Mouse (Mus musculus) midbrain, embryonic 11.5 days (tissue): ENCODE data around the gene Zbed6. TPM values are rescaled to one million over a fixed set of nuclear protein-coding genes. Genes with fewer than 3 reads are reported as not detected.

Experiments used
- ATAC-seq: fragments of 200-750 bp; cut with Nextera tagmentation; 2 replicates; pipeline ENCODE4 v1.8.0; 2017; ENCODE audit warnings: moderate TSS enrichment, moderate library complexity; ENCODE audit not compliant: low FRiP score
- DNase-seq: peaks from one replicate; pipeline ENCODE4 v3.0.0; 2015; ENCODE audit warnings: low spot score; ENCODE audit errors: missing footprints
- H3K27ac ChIP-seq: fragments of 300-500 bp; sonication (generic); 2 replicates; pipeline ENCODE4 v1.5.1; 2014; ENCODE audit warnings: low read depth, low read length
- H3K27me3 ChIP-seq: fragments of 300-500 bp; sonication (generic); 2 replicates; pipeline ENCODE4 v1.6.1; 2014; ENCODE audit warnings: mild to moderate bottlenecking, low read length, moderate library complexity, mixed read lengths; ENCODE audit not compliant: control insufficient read depth, insufficient read depth
- H3K36me3 ChIP-seq: fragments of 300-500 bp; sonication (generic); 2 replicates; pipeline ENCODE4 v1.6.1; 2014; ENCODE audit warnings: mild to moderate bottlenecking, low read length, moderate library complexity, mixed read lengths; ENCODE audit not compliant: control insufficient read depth, insufficient read depth
- H3K4me1 ChIP-seq: fragments of 300-500 bp; sonication (generic); 2 replicates; pipeline ENCODE4 v1.6.1; 2014; ENCODE audit warnings: low read length; ENCODE audit not compliant: control insufficient read depth, insufficient read depth
- H3K4me2 ChIP-seq: fragments of 300-500 bp; sonication (generic); 2 replicates; pipeline ENCODE4 v1.6.1; 2014; ENCODE audit warnings: mild to moderate bottlenecking, moderate library complexity
- H3K4me3 ChIP-seq: fragments of 300-500 bp; sonication (generic); 2 replicates; pipeline ENCODE4 v1.5.1; 2014; ENCODE audit warnings: low read depth, low read length
- H3K9ac ChIP-seq: fragments of 300-500 bp; sonication (generic); 2 replicates; pipeline ENCODE4 v1.6.1; 2014; ENCODE audit warnings: low read length
- H3K9me3 ChIP-seq: fragments of 300-500 bp; sonication (generic); 2 replicates; pipeline ENCODE4 v1.6.1; 2016; ENCODE audit warnings: low read length; ENCODE audit not compliant: control insufficient read depth
- WGBS: fragments of 180-500 bp; shearing (Covaris S2); extraction: QIAGEN DNeasy Blood & Tissue Kit; methylation state at CpG from one replicate; pipeline ENCODE4 v1.1.7; 2014; 5-methylcytosine and 5-hydroxymethylcytosine counted together
- polyA plus RNA-seq: library from polyadenylated mRNA; unstranded; fragments of >200 nt; fragmentation: Nextera tagmentation; extraction: Ambion mirVana; gene quantifications from 2 replicates; pipeline ENCODE4 v1.2.1, GENCODE M21; 2014

Zbed6 gene
- polyA plus RNA-seq, 1 experiment from 2014 or later: not detected

GRCm38 (mm10) chr1:133611436-133611835, 49.2 kb downstream of the Zbed6 start:
- 67% methylated on average over 1 of the region's 1 CpGs for WGBS
- Histone ChIP-seq H3K27me3 (no peaks in the 10 kb centered on the region), H3K4me3 (no peak overlapping the region), H3K9me3 (no peaks in the 10 kb centered on the region), H3K27ac (no peak overlapping the region), H3K9ac (no peak overlapping the region), H3K4me2 (no peak overlapping the region), H3K4me1 (peaks cover 7% of the 10 kb centered on the region), H3K36me3 (peaks cover 14% of the 10 kb centered on the region)
- no peak for DNase-seq
- ATAC-seq: no peak

- no peak overlapping the region for H3K4me2 ChIP-seq
- H3K4me1 ChIP-seq: peaks cover 7% of the 10 kb centered on the region
- no peaks in the 10 kb centered on the region for H3K9me3 ChIP-seq
- H3K9ac ChIP-seq: peak overlapping the region; percentile 16; the same call in 1 of the 2 replicates
- WGBS: 57% methylated on average over 6 of the region's 6 CpGs
- H3K27ac ChIP-seq: no peak overlapping the region
- DNase-seq (no peak), ATAC-seq (peak; percentile 17; the same call in 1 of the 2 replicates)
- no peak overlapping the region for H3K4me3 ChIP-seq
- H3K27me3 ChIP-seq: no peaks in the 10 kb centered on the region
- H3K36me3 ChIP-seq: peaks cover 19% of the 10 kb centered on the region
These were observed 50.1 kb downstream of the Zbed6 start for GRCm38 (mm10) chr1:133610601-133611000.

GRCm38 (mm10) chr1:133609771-133610502, 50.7 kb downstream of the Zbed6 start, which contains the start of gene Snrpe:
TSS of gene Snrpe (minus strand) at chr1:133610291.
- H3K36me3 ChIP-seq: peaks cover 24% of the 10 kb centered on the region
- no peaks in the 10 kb centered on the region for H3K27me3 ChIP-seq
- peak within 1 kb of the TSS; percentile 93 for H3K4me3 ChIP-seq
- DNase-seq: peak; percentile 98
- peak; percentile 96 for ATAC-seq
- H3K4me2 ChIP-seq: peak within 1 kb of the TSS; percentile 76
- peak within 1 kb of the TSS; percentile 97 for H3K9ac ChIP-seq
- WGBS: under 1% methylated on average over 72 of the region's 73 CpGs
- no peaks in the 10 kb centered on the region for H3K9me3 ChIP-seq
- H3K4me1 ChIP-seq: peaks cover 7% of the 10 kb centered on the region
- H3K27ac ChIP-seq: peak within 1 kb of the TSS; percentile 86

Other genes with a start within 250 kb of the Zbed6 start
- 22.3 and 23.9 TPM in 2 replicates for gene Sox13, start 236.5 kb downstream of the Zbed6 start, polyA plus RNA-seq
- gene Snrpe, start 50.6 kb downstream of the Zbed6 start, polyA plus RNA-seq: 778 and 875 TPM in 2 replicates
- 5.3 and 6.3 TPM in 2 replicates for gene Gm38394, start 433 bp upstream of the Zbed6 start, polyA plus RNA-seq
- gene Lax1, start 29.2 kb upstream of the Zbed6 start, polyA plus RNA-seq: 0.19 and 0.20 TPM in 2 replicates
- 7.6 and 8.3 TPM in 2 replicates for gene Atp2b4, start 140.2 kb upstream of the Zbed6 start, polyA plus RNA-seq
- 1.6 and 1.9 TPM in 2 replicates for gene Optc, start 247.1 kb upstream of the Zbed6 start, polyA plus RNA-seq